Mouse (Mus musculus) neural tube, embryonic 11.5 days (tissue): ENCODE data around the gene Ppm1h. TPM values are rescaled to one million over a fixed set of nuclear protein-coding genes. Genes with fewer than 3 reads are reported as not detected.
"Not testable (repeated sequence)": the region's sequence is repeated elsewhere in the genome, so short reads cannot be mapped to it uniquely, and the experiment has no call there.

Experiments
- ATAC-seq: fragments of 200-750 bp; cut with Nextera tagmentation; 2 replicates; pipeline ENCODE4 v1.8.0; 2017; ENCODE audit warnings: moderate number of reproducible peaks, mild to moderate bottlenecking, moderate TSS enrichment, moderate library complexity; ENCODE audit not compliant: insufficient read depth, low FRiP score, low TSS enrichment
- DNase-seq: peaks from one replicate; pipeline ENCODE4 v3.0.0-alpha.2; 2015; ENCODE audit warnings: low spot score
- H3K27ac ChIP-seq: fragments of 300-500 bp; sonication (generic); 2 replicates; pipeline ENCODE4 v1.5.1; 2014; ENCODE audit warnings: low read depth, mild to moderate bottlenecking, low read length
- H3K27me3 ChIP-seq: fragments of 300-500 bp; sonication (generic); 2 replicates; pipeline ENCODE4 v1.6.1; 2014; ENCODE audit warnings: mild to moderate bottlenecking, low read length, mixed read lengths; ENCODE audit not compliant: control insufficient read depth, insufficient read depth
- H3K36me3 ChIP-seq: fragments of 300-500 bp; sonication (generic); 2 replicates; pipeline ENCODE4 v1.6.1; 2014; ENCODE audit warnings: mild to moderate bottlenecking, low read length, moderate library complexity, mixed read lengths; ENCODE audit not compliant: control insufficient read depth, insufficient read depth
- H3K4me1 ChIP-seq: fragments of 300-500 bp; sonication (generic); 2 replicates; pipeline ENCODE4 v1.6.1; 2014; ENCODE audit warnings: low read length, mixed read lengths; ENCODE audit not compliant: control insufficient read depth, insufficient read depth
- H3K4me2 ChIP-seq: fragments of 300-500 bp; sonication (generic); 2 replicates; pipeline ENCODE4 v1.6.1; 2014; ENCODE audit warnings: low read depth, mild to moderate bottlenecking, moderate library complexity
- H3K4me3 ChIP-seq: fragments of 300-500 bp; sonication (generic); 2 replicates; pipeline ENCODE4 v1.5.1; 2014; ENCODE audit warnings: low read depth, low read length
- H3K9ac ChIP-seq: fragments of 300-500 bp; sonication (generic); 2 replicates; pipeline ENCODE4 v1.6.1; 2014; ENCODE audit warnings: mild to moderate bottlenecking, low read length
- H3K9me3 ChIP-seq: fragments of 300-500 bp; sonication (generic); 2 replicates; pipeline ENCODE4 v1.6.1; 2016; ENCODE audit warnings: low read length; ENCODE audit not compliant: control insufficient read depth
- WGBS: fragments of 180-500 bp; shearing (Covaris S2); extraction: QIAGEN DNeasy Blood & Tissue Kit; methylation state at CpG from one replicate; pipeline ENCODE4 v1.1.7; 2014; 5-methylcytosine and 5-hydroxymethylcytosine counted together
- polyA plus RNA-seq: library from polyadenylated mRNA; unstranded; fragments of >200 nt; fragmentation: Nextera tagmentation; extraction: Ambion mirVana; gene quantifications from 2 replicates; pipeline ENCODE4 v1.2.1, GENCODE M21; 2014

Ppm1h gene
- polyA plus RNA-seq, 1 experiment from 2014 or later: 15.1 TPM

DNA sequence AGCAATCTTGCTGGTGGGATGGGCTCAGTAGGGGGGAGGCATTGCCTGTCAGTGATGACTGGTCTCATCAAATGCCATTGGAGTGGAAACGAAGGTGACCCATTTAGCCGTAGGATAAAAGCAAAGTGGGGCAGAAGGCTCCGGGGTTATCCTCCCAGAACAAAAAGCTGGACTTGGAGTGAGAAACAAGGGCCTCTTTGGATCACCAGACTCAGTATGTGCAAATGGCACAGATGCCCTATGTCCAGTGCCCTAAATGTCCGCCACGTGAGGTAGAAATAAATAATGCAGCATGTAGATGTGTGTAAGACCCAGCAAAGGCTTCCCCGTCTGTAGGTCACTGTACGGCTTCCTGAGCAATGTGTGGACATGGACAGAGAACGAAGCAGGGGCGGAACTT lies 284.1 kb downstream of the Ppm1h start:
- DNase-seq: no peak
- no peak overlapping the region for H3K4me3 ChIP-seq
- H3K9me3 ChIP-seq: no peaks in the 10 kb centered on the region
- ATAC-seq: no peak
- H3K27me3 ChIP-seq: no peaks in the 10 kb centered on the region
- H3K4me1 ChIP-seq: peaks cover 6% of the 10 kb centered on the region
- no peak overlapping the region for H3K4me2 ChIP-seq
- no peak overlapping the region for H3K27ac ChIP-seq
- no peak overlapping the region for H3K9ac ChIP-seq
- H3K36me3 ChIP-seq: no peaks in the 10 kb centered on the region
- WGBS: 58% methylated on average over 9 of the region's 9 CpGs

DNA sequence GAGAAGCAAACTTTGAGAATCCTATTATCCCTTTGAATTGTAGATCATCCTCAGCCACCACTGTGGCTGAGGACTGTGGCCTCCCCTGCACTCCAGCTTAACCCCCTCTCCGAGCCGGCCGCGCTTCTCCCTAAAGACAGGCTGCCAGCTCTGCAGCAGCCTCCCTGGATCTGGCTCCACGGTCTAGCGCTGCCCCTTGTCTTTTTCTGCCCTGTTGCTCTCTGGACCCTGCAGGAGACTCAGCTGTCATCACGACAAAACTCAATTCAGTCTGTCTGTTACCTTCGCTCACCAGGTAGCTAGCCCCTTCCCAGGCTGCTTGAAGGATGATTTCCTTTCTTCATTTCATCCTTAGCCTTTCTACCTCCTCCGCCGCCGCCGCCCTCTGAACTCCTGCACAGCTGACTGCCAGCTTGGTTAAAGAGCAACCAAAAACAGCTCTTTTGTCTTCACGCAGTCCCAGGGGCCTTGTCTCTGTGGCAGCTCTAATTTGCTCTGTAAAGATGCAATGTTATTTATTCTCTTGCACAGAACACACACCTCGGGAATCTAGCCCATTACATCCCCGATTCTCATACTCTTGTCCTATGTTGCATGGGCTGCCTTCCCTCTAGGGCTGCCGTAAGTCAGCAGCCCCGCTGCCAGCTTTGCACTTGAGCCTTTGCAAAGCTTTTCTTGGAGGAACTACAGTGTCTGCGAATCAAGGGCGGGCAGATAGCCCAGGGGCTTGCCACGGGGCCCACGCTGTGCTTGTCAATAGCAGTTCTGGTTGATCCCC lies 285.1 kb downstream of the Ppm1h start:
- H3K27ac ChIP-seq: no peak overlapping the region
- H3K9me3 ChIP-seq: no peaks in the 10 kb centered on the region
- DNase-seq (peak; percentile 55), ATAC-seq (peak; percentile 32; the same call in 1 of the 2 replicates)
- no peaks in the 10 kb centered on the region for H3K36me3 ChIP-seq
- H3K27me3 ChIP-seq: no peaks in the 10 kb centered on the region
- H3K4me2 ChIP-seq: peak overlapping the region; percentile 48
- 3% methylated on average over 21 of the region's 21 CpGs for WGBS
- H3K4me3 ChIP-seq: peak overlapping the region; percentile 21; the same call in 1 of the 2 replicates
- peak overlapping the region; percentile 46 for H3K9ac ChIP-seq
- H3K4me1 ChIP-seq: peaks cover 6% of the 10 kb centered on the region

DNA sequence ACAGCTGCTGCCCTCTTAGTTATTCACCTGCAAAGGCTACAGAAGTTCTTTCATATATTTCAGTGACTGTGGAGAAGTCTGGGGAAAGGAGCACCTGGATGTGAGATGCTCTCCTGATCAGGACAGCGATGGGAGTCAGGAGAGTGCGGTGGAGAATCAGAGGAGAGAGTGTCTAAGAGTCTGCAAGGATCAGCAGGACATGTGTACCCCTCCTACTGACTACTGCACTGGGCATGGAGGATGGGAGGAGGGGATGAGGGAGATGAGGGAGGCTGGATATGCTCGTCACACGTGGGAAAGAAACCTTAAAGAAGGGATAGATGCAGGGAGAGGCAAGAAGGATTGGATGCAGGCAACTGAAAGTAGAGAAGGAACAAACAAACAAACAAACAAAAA lies 285.7 kb downstream of the Ppm1h start:
- Histone ChIP-seq H3K9me3 (no peaks in the 10 kb centered on the region), H3K27ac (no peak overlapping the region), H3K4me1 (peaks cover 6% of the 10 kb centered on the region), H3K36me3 (no peaks in the 10 kb centered on the region), H3K4me3 (no peak overlapping the region), H3K27me3 (no peaks in the 10 kb centered on the region), H3K4me2 (peak overlapping the region; percentile 48), H3K9ac (peak overlapping the region; percentile 46)
- 30% methylated on average over 4 of the region's 4 CpGs for WGBS
- no peak for DNase-seq
- ATAC-seq: 0 out of 2 replicates have a peak, but pooled peaks have one; percentile 7

DNA sequence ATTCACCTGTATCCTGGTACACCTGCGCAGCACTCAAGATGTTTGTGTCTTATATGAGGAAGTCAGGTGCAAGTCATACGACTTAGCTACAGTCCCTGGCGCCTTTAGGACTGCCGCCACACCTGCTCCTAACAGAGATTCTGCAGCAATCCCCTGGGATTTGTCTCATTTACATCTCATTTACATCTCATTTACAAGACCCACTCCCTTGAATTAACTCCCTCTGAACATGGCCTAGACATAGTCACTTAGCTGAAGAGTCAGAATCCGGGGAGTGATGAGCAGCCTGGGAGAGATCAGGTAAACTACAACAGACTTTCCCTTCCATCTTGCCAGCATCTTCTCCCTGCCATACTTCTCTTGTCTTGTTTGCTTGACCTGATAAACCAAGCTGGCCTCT lies 287.1 kb downstream of the Ppm1h start:
- not testable (repeated sequence) for H3K9me3 ChIP-seq, H3K4me2 ChIP-seq, H3K9ac ChIP-seq, H3K4me1 ChIP-seq, H3K27ac ChIP-seq, DNase-seq, H3K27me3 ChIP-seq, H3K4me3 ChIP-seq, ATAC-seq, H3K36me3 ChIP-seq
- 83% methylated on average over 4 of the region's 5 CpGs for WGBS

DNA sequence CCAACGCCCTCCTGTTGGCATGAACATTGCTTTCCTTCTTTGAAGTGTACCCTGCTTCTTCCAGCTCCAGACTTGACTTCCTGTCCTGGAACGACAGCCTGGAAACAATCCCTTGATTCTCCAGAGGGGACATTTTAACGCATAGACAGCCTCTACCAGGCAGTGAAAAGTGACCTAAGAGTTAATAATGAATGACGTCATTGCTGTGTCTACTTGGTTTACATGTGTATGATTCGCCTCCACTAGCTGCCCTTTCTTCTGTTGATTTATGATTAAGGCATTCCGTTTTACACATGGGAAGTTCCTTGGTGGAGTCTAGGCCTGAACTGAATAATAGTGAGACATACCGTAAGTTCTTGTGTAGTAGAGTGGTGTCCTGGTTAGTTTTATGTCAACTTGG lies 287.9 kb downstream of the Ppm1h start:
- Histone ChIP-seq H3K9ac (no peak overlapping the region), H3K36me3 (no peaks in the 10 kb centered on the region), H3K4me2 (no peak overlapping the region), H3K27me3 (no peaks in the 10 kb centered on the region), H3K4me1 (peaks cover 6% of the 10 kb centered on the region), H3K4me3 (no peak overlapping the region), H3K27ac (no peak overlapping the region), H3K9me3 (no peaks in the 10 kb centered on the region)
- no peak for DNase-seq
- no peak for ATAC-seq
- WGBS: 69% methylated on average over 7 of the region's 7 CpGs

DNA sequence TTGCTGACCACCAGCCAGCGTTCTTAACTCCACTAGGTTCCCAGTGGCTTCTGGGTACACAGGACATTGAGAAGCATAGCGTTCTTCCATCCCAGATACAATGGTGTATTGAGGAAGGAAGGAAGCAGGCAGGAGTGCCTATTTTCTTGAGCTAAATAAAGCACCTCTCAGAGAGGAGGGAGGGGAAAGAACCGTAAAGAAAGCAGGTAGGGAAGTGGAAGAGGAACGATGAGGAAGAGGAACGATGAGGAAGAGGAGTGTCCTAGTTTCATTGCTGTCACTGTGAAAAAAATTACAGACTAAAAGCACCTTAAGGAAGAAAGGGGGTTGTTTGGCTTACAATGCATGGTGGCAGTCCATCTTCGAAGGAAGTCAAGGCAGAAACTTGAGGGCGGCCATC lies 291.6 kb downstream of the Ppm1h start:
- no peak for ATAC-seq

DNA sequence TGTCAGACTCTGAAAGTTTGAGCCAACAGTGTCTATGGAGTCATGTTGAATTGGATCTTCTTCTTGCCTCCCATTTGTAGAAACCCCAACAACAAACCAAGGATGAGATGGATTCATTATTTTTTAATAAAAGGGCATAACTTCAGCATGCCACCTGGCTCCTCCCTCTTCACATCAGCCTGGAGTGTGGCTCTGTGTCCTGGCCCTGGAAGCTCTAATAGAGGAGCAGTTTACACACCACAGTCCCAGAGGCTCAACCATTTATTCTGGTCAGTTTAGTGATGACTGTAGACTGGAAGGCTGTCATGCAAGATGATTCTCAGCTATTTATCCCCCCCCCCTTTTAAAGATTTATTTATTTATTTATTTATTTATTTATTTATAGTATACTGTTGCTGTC lies 294.7 kb downstream of the Ppm1h start:
- DNase-seq: no peak
- Histone ChIP-seq H3K4me2 (no peak overlapping the region), H3K4me1 (no peaks in the 10 kb centered on the region), H3K27ac (no peak overlapping the region), H3K36me3 (no peaks in the 10 kb centered on the region), H3K9ac (no peak overlapping the region), H3K9me3 (no peaks in the 10 kb centered on the region), H3K4me3 (no peak overlapping the region), H3K27me3 (no peaks in the 10 kb centered on the region)
- no peak for ATAC-seq

More for the DNA sequence above, 291.6 kb downstream of the Ppm1h start:
- Histone ChIP-seq H3K9me3 (no peaks in the 10 kb centered on the region), H3K4me2 (no peak overlapping the region), H3K4me3 (no peak overlapping the region), H3K36me3 (no peaks in the 10 kb centered on the region), H3K27ac (no peak overlapping the region), H3K9ac (no peak overlapping the region), H3K4me1 (no peaks in the 10 kb centered on the region), H3K27me3 (no peaks in the 10 kb centered on the region)
- DNase-seq: no peak
- 85% methylated on average over 7 of the region's 7 CpGs for WGBS

DNA sequence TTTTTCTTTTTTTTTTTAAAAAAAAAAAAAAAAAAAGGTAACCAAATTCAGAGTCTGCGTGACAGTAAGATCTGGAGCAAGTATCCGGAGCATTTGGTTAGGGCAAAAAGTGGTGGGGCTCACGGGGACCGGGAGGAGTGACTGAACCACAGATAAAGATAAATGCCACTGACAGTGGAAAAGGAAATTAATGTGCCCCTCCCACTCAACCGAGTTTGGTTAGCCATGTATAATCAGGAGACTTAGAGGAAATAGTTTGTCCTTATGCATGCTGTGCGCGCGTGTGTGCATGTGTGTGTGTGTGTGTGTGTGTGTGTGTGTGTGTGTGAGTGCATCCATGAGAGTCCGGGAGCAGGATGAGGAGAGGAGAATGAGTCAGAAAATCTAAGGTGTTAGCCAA lies 297.5 kb downstream of the Ppm1h start:
- no peak for DNase-seq
- ATAC-seq: no peak

DNA sequence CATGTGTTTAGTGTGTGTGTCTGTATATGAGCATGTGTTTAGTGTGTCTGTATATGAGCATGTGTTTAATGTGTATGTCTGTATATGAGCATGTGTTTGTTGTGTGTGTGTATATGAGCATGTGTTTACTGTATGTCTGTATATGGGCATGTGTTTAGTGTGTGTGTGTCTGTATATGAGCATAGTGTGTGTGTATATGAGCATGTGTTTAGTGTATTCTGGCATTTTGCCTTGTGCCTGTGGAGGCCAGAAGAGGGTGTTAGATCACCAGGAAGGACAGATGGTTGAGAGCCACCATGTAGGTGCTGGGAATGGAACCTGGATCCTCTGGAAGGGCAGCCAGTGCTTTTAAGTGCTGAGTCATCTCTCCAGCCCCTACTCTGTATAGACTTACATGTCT lies 300.8 kb downstream of the Ppm1h start:
- Histone ChIP-seq H3K4me3 (no peak overlapping the region), H3K4me1 (no peaks in the 10 kb centered on the region), H3K27me3 (no peaks in the 10 kb centered on the region), H3K4me2 (no peak overlapping the region), H3K9ac (no peak overlapping the region), H3K27ac (no peak overlapping the region), H3K9me3 (no peaks in the 10 kb centered on the region), H3K36me3 (peaks cover 6% of the 10 kb centered on the region; the same call in 1 of the 2 replicates)
- DNase-seq (no peak), ATAC-seq (no peak)

More for the DNA sequence above, 297.5 kb downstream of the Ppm1h start:
- Histone ChIP-seq H3K4me1 (no peaks in the 10 kb centered on the region), H3K27me3 (no peaks in the 10 kb centered on the region), H3K27ac (no peak overlapping the region), H3K4me2 (no peak overlapping the region), H3K4me3 (no peak overlapping the region), H3K9ac (no peak overlapping the region), H3K36me3 (peaks cover 2% of the 10 kb centered on the region; the same call in 1 of the 2 replicates), H3K9me3 (no peaks in the 10 kb centered on the region)
- WGBS: 84% methylated on average over 9 of the region's 9 CpGs
